Mouse (Mus musculus) liver, embryonic 14.5 days (tissue): ENCODE results near the gene Olfr643.

Source experiments
- CTCF ChIP-seq: IDR thresholded peaks from 2 replicates; pipeline ENCODE4 v1.5.1; 2016; ENCODE audit warnings: antibody characterized with exemption, low read depth, control low read depth
- EP300 ChIP-seq: IDR thresholded peaks from 2 replicates; pipeline ENCODE4 v1.6.1; 2016; ENCODE audit warnings: antibody characterized with exemption, low read depth

DNA sequence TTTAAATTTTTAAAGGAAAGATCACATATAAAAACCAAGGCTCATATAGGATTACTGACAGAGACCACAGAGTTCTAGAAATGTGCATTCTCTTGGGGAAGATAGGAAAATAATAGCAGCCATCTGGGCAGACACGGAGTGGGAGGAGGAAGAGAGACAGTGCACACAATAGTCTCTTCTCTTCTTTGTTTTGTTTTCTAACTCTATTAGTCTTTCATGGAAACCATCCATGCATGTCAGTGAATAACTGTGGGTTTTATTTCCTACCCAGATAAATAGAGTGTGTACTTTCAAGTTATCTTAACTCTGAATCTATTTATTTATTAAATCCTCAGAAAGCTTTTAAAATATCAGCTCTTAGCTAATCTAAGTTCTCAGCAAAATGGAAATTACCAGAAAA, 37.9 kb upstream of the Olfr643 start:
- TF ChIP-seq CTCF (no peak), EP300 (no peak)
